Mouse (Mus musculus) layer of hippocampus, adult 9-11 months (tissue): ENCODE measurements around the gene Fat3.

Experiments used
- DNase-seq: peaks from one replicate; pipeline ENCODE4 v3.0.0; 2022

Fat3 gene

DNA sequence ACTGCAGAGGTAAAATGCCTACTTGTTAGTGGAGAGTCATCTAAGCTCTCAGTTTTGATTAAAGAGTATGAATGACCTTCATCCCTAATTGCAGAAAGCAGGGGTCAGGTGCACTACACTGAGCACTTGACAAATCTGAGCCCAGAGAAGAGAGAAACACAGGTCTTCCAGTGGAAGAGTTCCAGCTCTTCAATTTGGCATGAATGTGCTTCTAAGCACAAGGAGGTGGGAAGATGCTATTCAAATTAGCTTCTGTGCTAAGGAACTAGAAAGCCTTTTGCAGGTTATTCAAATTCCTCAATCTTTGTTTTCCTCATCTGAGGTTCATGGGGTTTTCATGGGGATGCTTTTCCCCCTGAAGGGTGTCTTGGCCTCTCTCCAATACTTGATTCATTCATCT, 194.9 kb downstream of the Fat3 start:
- DNase-seq, result no peak

- no peak for DNase-seq
Observed at GRCm38 (mm10) chr9:16305396-16306086, 195.5 kb downstream of the Fat3 start.

GRCm38 (mm10) chr9:16304949-16305348, 196.1 kb downstream of the Fat3 start:
- no peak for DNase-seq

GRCm38 (mm10) chr9:16302484-16302883, 198.6 kb downstream of the Fat3 start:
- no peak for DNase-seq

DNA sequence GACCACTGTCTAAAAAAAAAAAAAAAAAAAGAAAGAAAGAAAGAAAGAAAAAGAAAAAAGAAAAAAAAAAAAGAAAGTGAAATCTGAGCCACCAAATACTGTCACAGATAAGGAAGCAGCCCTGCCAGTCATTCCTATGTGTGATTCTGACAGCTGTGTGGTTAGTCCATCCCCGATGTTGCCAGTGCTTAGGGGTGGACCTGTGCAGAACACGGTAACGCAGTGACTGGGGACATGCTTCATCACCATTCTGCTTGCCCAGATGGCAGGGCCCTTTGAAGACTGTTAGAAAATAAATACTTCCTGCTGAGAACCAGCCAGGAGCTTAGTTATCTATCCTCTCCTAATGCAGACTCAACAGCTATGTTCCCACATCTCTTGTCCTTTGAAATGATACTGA, 203.2 kb downstream of the Fat3 start:
- DNase-seq, result no peak

- no peak for DNase-seq
Observed at GRCm38 (mm10) chr9:16293928-16294806, 206.9 kb downstream of the Fat3 start.

GRCm38 (mm10) chr9:16292492-16292891, 208.6 kb downstream of the Fat3 start:
- DNase-seq, result no peak

DNA sequence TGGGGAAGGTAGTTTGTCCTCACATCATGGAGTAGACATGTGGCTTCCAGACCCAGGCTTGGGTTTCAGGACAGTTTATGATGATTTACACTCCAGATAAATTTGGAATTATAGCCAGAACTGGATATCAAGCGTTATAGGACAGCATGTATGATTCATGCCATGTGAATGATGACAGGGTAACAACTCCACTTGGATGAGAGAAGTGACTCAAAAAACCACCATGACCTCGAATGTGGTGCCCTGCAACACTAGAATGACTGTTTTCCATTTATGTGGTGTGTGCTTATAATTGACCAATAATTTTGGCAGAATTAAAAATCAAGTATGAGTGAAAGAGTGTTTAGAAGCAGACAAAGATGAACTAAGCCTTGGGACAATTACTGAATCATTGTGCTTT, 210.2 kb downstream of the Fat3 start:
- DNase-seq, result no peak

GRCm38 (mm10) chr9:16283033-16283432, 218.1 kb downstream of the Fat3 start:
- no peak for DNase-seq

DNA sequence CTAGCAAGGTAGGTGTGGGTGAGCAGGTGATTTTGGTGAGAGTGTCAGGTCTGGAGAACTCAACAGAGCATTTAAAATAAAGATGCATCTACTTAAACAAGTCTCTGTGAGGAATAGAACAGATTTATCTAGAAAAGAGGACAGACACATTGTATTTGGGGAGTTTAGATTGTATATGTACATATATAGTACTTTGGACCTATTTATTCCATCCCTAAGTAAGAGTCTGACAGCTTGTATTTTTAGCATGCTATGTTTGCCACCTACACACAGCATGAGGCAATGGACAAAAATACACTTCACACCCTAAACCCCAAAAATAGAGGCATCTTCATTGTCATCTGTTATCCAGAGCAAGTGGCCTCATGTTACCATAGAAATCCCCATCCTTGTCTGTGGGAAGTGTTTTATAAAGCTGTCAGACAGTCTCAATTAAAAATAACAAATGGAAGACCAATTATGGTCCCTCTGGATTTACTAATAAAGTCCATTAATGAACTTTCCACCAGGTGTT, 218.7 kb downstream of the Fat3 start:
- peak; percentile 70 for DNase-seq

GRCm38 (mm10) chr9:16275589-16275988, 225.5 kb downstream of the Fat3 start:
- no peak for DNase-seq

DNA sequence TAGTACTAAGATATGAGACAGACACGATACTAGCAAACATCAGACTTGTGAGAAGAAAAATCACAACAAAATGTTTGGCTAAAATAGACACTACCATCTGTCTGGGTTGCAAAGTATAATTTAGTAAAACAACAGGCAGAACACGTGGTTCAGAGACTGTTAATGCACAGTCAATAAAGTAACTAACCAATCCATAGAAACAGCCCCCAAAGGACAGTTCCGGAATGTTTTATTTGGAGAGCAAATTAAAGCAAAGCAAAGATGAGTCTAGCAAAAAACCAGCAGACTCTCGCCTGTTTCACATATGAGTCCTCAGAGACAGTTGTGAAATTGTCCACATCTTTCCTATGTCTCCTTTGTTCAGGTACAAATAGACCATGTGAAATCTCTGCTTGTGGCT, 227.0 kb downstream of the Fat3 start:
- DNase-seq, result no peak

DNA sequence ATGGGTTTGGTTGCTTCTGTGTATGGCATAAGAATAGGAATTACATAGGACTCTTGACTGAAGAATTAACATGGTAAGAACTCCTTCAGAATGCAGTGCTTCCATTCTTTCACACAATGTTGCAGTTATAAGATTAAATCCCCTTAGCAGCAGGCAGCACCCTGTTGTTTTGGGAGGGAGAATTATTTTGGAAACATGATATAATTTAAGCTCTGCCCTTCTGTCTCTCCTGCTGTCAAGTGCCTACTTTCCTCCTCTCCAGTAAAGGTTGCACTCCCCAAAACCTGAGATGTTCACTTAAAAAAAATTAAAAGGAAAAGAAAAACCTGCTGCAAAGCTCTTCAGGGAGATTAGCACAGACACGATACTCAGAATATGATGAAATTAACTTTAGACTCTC, 228.3 kb downstream of the Fat3 start:
- DNase-seq, result no peak

- no peak for DNase-seq
Observed at GRCm38 (mm10) chr9:16270768-16271114, 230.3 kb downstream of the Fat3 start.

GRCm38 (mm10) chr9:16270056-16270767, 230.9 kb downstream of the Fat3 start:
- no peak for DNase-seq

GRCm38 (mm10) chr9:16265519-16265918, 235.6 kb downstream of the Fat3 start:
- DNase-seq, result no peak

GRCm38 (mm10) chr9:16257241-16257840, 243.7 kb downstream of the Fat3 start:
- no peak for DNase-seq

- no peak for DNase-seq
Observed at GRCm38 (mm10) chr9:16256577-16257207, 244.4 kb downstream of the Fat3 start.

DNA sequence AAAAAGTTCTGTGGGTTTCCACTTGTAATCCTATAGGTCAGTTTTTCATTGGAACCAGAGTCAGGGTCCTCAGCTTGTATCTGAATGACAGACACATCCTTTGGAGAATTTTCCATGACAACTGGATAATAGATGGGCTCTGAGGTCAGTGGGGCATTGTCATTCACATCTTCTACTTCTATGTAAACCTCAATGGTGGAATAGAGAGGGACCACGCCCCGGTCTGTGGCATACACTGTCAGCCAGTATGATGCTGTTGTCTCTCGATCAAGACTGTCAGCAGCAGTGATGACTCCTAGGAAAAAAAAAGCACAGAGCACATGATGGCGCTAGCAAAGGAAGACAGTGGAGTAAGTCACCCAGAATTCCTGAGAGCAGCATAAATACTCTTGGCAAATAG, 254.3 kb downstream of the Fat3 start:
- DNase-seq, result no peak

DNA sequence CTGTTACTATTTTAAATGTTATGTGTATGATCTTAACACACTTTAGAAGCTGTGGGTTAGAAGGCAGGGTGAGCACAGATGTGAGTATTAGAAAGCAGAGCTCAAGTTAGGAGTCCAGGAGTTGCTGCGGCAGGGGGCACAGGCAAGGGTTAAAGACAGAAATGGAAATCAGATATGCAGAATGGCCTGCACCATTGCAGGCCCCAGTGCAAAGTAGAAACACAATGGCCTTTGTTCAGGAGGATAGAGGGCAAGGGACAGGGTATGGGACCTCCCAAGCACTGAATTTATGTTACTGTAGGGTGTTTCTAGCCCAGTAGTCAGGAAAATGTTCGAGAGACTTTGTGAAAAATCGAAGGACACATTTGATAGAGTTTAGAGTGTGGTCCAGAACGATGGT, 269.5 kb downstream of the Fat3 start:
- no peak for DNase-seq

- DNase-seq, result no peak
Observed at GRCm38 (mm10) chr9:16228919-16229318, 272.2 kb downstream of the Fat3 start.

DNA sequence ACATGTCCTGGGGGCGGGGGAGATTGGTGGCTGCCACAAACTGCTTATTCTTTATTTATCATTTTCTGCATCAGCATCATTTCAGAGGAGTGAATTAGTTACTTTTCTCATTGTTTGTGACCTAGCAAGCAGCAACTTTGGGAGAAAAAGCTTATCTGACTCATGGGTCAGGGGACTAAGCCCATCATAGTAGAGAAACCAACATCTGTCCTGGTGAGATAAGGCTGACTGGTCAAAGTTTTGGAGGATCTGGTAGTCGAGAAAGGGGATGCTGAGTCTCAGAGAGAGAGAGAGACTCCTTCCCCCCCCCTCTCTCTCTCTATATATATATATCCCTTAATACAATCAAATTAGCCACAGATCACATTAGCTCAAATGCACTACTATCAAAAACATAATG, 273.7 kb downstream of the Fat3 start:
- no peak for DNase-seq

- DNase-seq, result no peak
Observed at GRCm38 (mm10) chr9:16226545-16226944, 274.5 kb downstream of the Fat3 start.
